Mouse (Mus musculus) MN1 (cell line): ENCODE measurements around the gene Ankrd6.
A peak's percentile ranks its signal among the peaks of the same experiment; 100 is the strongest.

ENCODE experiments used
- DNase-seq: peaks from one replicate; pipeline ENCODE4 v3.0.0-alpha.2; 2016; ENCODE audit warnings: low spot score

The Ankrd6 gene

DNA sequence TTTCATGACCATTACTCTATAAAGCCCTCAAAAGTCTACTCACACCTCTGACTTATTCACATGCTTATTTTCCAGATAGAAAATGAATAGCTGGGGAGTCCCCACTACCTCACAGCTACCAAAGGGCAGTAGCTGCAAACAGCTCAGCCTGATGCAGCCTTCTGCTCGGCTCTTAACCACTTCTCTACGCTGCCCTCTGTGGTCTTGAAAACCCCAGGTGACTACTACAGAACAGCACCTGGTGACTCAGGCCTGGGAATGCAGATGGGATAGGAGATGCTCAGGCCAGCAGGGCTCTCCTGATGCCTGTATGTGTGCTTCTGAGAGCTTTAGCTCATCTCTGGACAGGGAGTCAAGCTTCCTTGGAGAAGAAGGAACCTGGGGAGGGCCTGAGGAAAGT is 45.3 kb downstream of the Ankrd6 start:
- DNase-seq, result no peak

DNA sequence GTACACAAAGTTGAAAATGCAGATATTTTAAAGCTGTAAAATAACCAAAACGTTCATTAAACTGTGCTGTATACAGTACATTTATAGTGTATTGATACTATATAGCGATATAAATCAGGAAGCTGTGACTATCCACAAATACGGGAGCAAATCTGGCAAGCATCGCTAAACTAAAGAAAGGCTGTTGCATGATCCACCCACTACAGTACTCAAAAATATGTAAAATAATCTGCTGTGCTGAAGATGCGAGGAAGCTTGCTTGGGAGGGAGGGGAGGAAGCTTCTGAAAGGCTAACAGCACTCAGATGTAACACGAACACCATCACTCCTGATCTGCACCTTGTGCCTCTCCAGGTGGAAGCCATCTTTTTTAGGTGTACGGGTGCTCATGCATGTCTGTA is 46.8 kb downstream of the Ankrd6 start:
- no peak for DNase-seq

DNA sequence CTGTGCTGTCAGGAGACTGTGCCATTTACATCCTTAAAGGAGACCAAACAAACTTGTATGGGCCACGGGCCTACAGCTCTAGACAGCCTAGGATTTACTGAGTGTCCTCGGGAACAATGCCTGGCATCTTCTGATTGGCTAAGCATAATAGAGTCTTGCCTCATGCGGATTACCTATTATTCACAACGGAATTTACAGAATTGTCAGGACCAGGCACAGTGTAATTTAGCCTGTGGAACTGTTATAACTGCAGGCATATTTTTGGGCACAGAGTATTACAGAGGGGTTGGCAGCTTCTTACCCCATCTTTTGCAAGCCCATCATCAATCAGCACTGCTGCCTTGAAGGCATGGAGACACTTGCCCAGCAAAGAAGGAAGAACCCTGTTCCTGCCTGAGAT is 51.6 kb downstream of the Ankrd6 start:
- no peak for DNase-seq

DNA sequence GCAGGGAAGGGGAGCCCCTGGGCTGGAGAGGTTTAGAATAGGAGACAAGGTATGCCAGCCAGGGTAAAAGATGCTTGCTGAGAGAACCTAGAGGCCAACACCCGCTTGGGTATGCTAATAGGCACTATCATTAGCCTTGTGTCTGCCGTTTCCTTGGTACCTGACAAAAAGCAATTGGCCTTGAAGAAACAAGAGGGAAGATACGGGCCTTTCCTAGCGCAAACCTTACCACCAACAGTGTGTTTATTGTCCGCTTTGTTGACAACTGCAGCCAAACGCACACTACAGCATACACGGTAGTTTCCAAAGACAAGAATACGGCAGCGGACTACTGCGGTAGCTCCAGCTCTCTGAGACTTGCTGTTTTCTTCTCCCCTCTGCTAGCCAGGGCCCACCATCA is 59.3 kb downstream of the Ankrd6 start:
- no peak for DNase-seq

DNA sequence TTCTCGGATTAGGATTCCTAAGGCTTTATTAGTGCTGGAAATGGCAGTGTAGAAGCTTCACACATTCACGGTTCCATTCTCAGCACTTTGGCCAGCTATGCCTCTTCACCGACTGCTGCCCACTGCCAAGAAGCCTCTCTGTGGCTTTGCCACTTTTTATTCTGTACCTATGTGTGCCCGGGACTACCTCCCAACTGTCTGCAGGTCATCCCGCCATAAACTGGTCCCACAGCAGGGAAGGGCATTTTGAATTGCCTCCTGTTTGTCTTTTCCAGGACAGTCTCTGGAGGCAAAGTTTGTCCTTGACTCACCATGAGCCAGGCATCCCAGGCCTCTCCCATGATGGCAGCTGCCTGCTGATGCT is 59.9 kb downstream of the Ankrd6 start:
- no peak for DNase-seq

DNA sequence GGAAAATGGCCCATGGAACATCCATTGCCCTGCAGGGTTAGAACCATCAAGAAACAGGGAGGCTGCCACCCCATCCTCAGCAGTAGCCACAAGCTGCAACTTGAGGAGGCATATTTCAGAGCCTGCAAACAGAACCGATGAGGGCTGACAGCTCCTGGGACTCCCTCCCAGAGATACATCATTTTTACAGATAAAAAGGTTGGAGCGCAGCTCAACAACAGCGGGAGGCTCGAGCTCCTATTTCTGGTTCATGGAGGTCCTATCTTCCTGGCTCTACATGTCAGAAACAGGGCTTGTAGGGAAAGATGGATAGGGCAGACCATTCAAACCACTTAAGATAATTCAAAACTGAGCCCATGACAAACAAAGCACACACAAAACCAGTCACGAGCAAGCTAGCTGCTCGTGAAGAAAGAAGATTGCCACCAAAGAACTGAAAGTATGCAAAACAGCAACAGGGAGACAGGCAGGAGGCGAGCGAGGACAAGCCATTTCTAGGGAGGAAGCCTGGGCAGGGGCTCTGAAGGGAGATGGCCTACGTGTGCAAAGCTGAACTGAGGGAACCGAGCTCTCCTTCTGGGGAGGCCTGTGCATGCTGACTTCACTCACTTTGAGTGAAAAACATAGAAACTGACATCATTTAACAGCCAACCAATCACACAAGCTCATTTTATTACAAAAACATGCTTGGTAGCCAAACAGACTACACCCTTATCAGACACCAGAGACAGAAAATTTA is 60.5 kb downstream of the Ankrd6 start:
- DNase-seq, result peak; percentile 53

DNA sequence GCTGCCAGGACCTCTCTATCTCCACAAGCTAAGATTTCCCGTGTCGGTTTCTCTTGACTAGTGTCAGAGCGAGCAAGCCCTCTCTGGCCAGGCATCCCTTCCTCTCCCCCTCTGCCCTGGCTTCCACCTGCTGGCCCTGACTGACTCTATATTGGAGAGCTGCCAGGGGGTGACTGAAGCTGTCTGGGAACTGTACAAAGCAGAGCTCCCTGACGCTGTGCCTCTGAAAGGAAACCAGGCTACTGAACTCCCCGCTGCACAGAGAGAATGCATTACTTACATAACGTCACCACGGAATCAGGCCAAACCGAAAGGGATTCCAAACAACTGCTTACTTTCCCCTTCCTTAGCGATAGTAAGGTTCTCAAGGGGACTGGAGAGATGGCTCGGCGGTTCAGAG is 61.4 kb downstream of the Ankrd6 start:
- DNase-seq, result peak; percentile 91

DNA sequence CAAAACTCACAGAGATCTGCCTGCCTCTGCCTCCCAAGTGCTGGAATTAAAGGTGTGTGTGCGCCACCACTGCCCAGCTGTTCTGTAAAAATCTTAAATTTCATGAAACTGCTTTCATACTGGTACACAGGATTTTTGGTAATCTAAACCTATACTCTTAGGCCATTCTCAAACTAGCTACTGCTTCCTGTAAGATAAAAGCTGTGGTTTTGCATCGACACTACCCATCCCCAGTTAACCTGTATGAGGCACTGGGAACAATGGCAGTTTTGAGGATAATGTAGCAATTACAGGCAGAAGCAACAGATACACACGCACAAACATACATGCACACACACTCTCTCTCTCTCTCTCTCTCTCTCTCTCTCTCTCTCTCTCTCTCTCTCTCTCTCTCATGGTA is 64.2 kb downstream of the Ankrd6 start:
- no peak for DNase-seq

DNA sequence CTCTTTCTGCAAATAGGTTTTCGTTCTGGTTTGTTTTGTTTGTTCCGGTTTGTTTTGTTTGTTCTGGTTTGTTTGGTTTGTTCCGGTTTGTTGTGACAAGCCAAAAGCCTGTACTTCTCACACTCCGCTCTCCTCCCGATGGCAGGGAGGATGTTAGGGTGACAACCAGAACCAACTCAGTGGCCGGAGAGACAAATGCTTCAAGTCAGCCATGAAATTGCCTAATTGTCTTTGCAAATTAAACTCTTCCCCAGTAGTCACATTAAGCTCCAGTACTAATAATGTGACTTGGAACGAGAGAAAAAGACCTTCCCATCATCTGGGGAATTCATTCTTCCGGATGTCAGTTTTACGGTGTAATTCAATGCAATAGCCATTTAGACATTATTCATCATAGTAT is 66.0 kb downstream of the Ankrd6 start:
- no peak for DNase-seq

DNA sequence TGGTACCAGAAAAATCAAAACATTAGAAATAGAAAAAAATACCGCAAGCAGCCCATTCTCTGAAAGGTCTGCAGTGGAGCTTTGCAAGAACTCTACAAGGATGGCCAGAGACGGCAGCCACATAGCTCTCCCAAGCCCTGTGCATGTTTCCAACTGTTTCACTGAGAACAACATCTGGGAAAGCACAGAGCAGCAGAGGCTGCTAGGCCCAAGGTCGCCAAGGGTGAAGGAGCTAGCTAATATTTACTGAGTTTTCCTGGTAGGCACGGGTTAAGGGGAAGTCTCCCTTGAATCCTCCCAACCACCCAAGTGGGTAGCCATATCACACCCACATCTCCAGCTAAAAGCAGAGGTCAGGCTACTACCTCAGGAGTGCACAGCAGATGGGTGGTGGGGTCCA is 69.6 kb downstream of the Ankrd6 start:
- no peak for DNase-seq

DNA sequence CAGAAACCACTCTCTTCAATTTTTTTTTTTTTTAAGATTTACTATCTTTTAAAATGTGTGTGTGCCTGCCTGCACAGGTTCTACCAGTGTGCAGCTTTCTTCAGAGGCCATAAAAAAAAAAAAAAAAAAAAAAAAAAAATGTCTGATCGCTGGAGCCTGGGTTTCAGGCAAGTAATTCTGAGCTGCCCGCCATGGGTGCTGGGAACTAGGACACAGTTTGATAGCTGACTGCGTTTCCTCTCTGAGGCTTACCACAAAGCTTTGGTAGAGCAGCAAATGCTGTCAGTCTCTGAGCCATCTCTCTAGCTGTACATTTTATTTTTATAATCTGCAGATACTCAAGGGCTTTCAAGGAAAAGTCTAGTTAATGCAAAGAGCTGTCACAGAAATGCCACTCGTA is 76.0 kb downstream of the Ankrd6 start:
- no peak for DNase-seq

DNA sequence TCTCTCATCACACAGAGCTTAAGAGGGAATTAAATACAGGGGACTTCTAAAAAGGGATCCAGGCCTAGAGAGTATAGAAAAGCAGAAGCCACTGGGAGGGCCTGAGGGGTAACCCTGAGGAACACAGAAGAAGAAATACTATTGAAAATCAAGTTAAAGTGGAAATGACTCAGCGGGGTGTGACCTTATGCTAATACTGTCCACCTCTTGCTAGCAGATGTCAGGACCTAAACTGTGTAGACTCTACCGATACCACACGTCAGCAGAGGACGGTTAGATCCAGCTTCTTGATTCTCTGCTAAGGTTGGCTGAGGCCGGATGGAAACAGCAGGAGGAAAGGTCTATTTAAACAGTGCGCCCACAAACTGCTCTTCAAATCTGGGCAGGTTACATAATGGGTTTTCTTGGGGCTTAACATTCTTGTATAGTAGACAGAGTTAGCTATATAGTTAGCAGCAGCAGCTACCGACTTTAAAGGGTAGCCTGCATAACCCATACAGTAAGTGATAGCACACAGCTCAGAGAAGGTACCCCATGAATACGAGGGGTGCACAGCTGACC is 78.4 kb downstream of the Ankrd6 start:
- DNase-seq, result no peak

DNA sequence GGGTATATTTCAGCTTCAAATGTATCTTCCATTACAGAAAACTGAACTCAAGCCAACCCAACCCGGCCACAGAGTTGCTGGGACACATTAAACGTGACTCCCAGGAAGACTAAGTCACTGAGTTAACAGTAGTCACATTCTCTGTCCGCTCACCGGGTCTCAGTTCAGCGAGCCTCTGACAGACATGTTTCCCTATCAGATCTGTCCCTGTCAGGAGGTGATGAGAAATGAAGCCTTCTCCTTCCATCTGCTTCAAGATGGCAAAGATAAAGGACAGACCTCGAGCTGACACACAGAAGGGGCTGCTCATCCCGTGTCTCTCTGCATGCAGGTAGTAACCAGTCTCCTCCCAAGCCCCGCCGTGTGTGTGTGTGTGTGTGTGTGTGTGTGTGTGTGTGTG is 81.3 kb downstream of the Ankrd6 start:
- DNase-seq, result no peak

DNA sequence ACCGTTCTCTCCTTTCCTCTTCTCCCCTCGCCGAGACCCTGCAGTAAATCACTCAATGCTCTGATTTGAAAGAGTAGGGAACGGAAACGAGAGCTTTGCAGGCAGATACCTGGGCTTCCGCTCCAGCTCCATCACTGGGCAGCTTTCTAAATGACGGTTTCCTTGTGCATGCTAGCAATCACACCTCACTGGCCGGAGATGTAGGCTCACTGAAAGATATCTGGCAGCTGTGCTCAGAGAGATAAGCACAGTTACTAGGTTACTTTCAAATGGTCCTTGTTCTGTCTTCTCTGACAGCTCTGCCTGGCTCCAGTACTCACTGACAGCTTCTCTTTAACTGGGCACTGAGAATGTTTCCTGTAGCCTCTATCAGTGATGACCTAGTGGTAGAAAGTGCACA is 81.8 kb downstream of the Ankrd6 start:
- no peak for DNase-seq

DNA sequence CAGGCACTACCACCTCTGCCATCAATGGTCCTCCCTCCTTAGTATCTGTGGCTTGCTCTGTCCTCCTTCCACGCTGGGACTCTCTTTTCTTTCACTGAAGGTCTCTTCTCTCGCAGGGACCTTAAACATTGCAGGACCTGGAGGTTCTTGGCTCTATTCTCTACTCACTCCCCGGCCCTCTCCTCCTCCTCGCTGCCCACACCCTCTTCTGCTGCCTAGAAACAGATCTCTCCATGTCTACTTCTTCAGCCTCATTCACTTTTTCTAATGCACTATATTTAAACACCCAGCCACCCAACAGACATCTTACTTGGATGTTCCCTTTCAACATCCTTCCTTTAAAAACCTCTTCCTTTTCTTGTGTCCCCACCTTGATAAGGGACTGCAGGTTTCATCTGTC is 82.2 kb downstream of the Ankrd6 start:
- DNase-seq, result no peak

DNA sequence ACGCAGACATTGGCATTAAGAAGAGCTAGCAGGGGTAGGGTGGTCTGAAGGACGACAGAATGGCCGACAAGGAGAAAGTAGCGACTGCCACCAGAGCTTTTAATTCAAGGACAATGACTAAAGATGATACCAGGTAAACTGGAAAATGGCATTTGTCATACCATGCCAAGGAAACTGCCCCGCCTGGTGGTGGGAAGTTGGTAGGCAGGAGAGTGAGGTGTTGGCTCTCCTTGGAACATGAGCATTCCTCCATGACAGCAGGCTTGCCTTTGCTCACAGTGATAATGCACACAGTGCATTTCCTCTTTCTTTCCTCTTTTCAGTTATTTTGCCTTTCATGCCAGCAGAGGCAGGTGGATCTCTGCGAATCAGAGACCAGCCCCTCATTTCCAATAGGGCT is 83.2 kb downstream of the Ankrd6 start:
- DNase-seq, result no peak

DNA sequence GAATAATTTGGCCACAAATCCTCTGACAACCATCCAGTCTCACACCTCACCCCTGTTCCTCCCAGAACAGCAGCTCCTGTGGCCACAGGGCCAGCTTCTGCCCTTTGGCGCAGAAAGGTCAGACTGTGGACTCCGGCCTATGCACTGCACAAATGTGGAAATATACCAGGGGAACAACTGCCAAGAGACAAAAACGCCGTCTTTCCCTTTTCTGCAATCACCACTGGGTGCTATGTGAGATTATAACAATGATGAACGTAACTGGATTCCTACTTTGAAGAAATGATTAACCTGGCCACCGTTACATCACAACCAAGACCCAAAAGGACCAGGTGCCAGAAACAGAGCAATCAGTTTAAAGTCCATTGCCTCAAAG is 85.8 kb downstream of the Ankrd6 start:
- DNase-seq, result no peak

DNA sequence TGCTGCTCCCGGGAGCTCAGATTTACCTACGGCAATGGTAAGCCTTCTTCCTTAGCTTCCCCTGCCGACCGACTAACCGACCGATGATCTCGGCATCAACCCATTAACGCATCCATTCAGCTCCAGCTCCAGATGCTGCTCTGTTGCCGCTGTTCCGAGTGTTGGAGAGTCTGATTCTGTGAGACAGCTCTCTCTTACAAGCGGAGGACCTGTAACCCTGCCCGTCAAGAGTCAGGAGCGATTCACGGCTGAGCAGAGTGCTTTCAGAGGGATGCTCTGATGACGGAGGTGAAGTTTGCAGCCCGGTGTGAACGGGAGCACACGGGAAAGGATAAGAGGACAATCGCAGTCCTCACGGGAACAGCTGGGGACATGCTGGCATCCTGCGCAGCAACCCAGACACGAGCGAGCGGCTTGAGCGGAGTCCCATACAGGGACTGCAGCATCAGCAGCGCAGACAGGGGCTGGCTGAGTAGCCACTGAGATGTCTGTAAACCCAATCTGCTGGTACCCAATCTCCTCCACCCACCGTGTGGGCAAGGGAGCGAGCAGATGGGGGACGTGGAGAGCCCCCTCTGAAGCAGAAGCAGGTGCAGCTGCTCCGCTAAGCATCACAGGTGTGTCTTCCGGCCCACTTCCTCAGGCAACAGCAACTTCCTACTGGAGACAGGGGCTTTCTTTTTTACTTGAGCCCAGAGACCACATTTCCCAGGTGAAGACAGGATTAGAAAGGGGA is 86.3 kb downstream of the Ankrd6 start:
- no peak for DNase-seq

DNA sequence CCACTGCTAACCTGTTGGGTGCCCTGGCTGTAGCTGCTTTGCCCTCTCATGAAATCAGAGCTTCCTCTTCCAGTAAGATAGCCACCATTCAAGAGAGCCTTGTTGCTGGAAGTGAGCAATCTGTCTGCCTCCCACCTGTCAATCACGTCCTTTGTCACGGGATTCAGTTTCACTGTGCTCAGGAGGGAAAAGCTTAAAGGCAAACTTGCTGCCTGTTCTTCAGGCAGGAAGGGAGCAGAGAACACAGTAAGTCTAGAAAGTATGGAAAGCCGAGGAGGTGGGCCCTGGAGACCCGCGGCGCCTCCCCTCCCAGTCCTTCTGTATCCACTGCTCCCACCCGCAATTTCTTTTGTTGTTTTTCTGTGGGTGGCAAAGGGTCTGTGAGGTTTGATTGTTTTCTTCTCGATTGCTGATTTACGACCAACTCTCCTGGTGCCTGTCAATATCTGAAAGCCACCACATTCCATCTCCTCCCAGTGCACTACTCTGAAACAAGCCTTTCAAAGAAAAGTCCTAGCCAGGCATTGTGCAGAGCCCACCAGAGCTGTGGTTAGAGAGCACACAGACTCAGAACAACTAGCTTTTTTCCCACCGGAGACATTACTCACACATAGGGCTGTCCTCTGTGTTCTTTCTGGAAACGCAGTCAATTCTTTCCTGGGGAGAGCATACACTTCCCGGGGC is 87.1 kb downstream of the Ankrd6 start:
- no peak for DNase-seq

DNA sequence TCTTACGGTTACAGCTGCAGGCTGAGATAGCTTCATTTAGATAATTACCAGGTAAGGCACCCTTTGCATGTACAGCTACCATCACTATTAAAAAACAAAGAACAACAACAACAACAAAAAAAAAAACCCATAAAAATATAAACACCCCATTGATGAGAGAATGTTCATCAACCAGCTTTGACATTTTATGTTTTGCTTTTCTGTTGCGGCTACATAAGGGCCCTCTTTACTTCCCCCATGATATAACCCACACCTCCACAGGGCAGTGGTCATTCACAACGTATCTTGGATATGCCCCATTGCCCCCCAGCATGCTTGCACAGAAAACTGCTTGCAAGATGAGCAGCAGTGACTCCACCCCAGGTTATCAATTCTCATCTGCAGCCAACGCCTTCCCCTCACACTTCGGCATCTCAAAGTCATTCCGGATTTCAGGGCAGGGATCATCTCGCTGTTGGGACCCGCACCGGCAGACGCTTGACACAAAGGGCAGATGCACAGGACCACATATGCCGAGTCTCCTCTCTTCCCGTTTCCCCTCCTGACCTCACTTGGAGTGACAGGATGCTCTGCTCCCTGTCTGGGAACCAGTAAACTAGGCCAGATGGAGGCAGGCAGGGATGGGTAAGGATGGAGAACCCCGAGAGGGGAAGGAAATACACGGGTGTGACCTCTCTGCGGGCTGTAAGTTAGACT is 87.7 kb downstream of the Ankrd6 start:
- peak; percentile 10 for DNase-seq

DNA sequence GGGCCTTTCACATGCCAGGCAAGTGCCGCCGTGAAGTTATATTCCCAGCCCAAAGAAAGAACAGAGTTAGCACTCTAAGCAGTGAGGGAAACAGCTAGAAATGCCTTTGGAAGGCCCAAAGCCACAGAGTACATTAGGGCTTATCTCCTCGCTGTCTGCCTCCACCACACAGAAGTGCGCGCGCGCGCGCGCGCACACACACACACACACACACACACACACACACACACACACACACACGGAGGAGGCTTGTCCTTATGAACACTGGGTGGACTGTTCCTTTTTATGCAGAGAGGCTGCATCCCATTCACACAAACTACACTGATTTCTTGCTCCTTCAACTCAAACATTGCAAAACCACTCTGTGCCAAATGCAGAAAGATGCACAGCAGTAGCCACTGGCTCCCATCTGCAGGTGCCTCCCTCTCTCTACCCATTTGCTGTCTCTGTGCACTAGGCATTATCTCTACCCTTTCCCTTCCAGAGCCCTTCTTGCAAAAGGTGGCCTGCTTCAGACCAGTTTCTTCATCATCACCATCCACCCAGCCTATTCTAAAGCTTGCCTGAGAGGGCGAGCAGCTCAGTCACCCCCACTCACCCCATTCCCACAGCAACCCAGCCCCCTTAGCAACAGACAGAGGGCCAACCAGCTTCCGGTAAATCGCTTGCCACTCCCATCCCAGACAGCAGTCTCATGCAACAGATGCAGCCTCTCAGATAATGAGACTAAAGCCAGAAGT is 88.5 kb downstream of the Ankrd6 start:
- peak; percentile 74 for DNase-seq
